Mouse (Mus musculus) lung, embryonic 14.5 days (tissue): ENCODE measurements around the gene Trpm1. TPM values are rescaled to one million over a fixed set of nuclear protein-coding genes. Genes with fewer than 3 reads are reported as not detected.

Experiments
- ATAC-seq: fragments of 200-750 bp; cut with Nextera tagmentation; 2 replicates; pipeline ENCODE4 v1.8.0; 2017; ENCODE audit warnings: mild to moderate bottlenecking, moderate TSS enrichment, moderate library complexity; ENCODE audit not compliant: insufficient read depth
- DNase-seq: peaks from one replicate; pipeline ENCODE4 v3.0.0-alpha.2; 2015
- H3K27ac ChIP-seq: fragments of 300-500 bp; sonication (generic); 2 replicates; pipeline ENCODE4 v1.5.1; 2014; ENCODE audit warnings: low read depth, mild to moderate bottlenecking, moderate library complexity
- H3K27me3 ChIP-seq: fragments of 300-500 bp; sonication (generic); 2 replicates; pipeline ENCODE4 v1.6.1; 2014; ENCODE audit warnings: low read length, control low read depth; ENCODE audit not compliant: insufficient read depth
- H3K36me3 ChIP-seq: fragments of 300-500 bp; sonication (generic); 2 replicates; pipeline ENCODE4 v1.6.1; 2014; ENCODE audit warnings: control low read depth; ENCODE audit not compliant: insufficient read depth
- H3K4me1 ChIP-seq: fragments of 300-500 bp; sonication (generic); 2 replicates; pipeline ENCODE4 v1.6.1; 2014; ENCODE audit warnings: antibody characterized with exemption, control low read depth; ENCODE audit not compliant: insufficient read depth
- H3K4me2 ChIP-seq: fragments of 300-500 bp; sonication (generic); 2 replicates; pipeline ENCODE4 v1.6.1; 2014; ENCODE audit warnings: mild to moderate bottlenecking
- H3K4me3 ChIP-seq: fragments of 300-500 bp; sonication (generic); 2 replicates; pipeline ENCODE4 v1.5.1; 2014; ENCODE audit warnings: low read depth, low read length
- H3K9ac ChIP-seq: fragments of 300-500 bp; sonication (generic); 2 replicates; pipeline ENCODE4 v1.6.1; 2014
- H3K9me3 ChIP-seq: fragments of 300-500 bp; sonication (generic); 2 replicates; pipeline ENCODE4 v1.6.1; 2016; ENCODE audit warnings: low read depth, low read length, control low read depth
- CTCF ChIP-seq: IDR thresholded peaks from 2 replicates; pipeline ENCODE4 v1.5.1; 2016; ENCODE audit warnings: antibody characterized with exemption, low read depth
- WGBS: fragments of 180-500 bp; shearing (Covaris S2); extraction: QIAGEN DNeasy Blood & Tissue Kit; methylation state at CpG from one replicate; pipeline ENCODE4 v1.1.7; 2014; 5-methylcytosine and 5-hydroxymethylcytosine counted together
- microRNA counts: library from miRNA; unstranded; fragments of <30 nt; microRNA quantifications from one replicate; lab custom pipeline; 2016
- microRNA-seq: library from miRNA; unstranded; fragments of <30 nt; microRNA quantifications from one replicate; pipeline ENCODE4, GENCODE M21; 2016; ENCODE audit warnings: borderline number of aligned reads
- polyA plus RNA-seq: library from polyadenylated mRNA; unstranded; fragments of >200 nt; fragmentation: Nextera tagmentation; extraction: Ambion mirVana; gene quantifications from 2 replicates; pipeline ENCODE4 v1.2.1, GENCODE M21; 2014

The Trpm1 gene
- polyA plus RNA-seq, 1 experiment from 2014 or later = not detected

DNA sequence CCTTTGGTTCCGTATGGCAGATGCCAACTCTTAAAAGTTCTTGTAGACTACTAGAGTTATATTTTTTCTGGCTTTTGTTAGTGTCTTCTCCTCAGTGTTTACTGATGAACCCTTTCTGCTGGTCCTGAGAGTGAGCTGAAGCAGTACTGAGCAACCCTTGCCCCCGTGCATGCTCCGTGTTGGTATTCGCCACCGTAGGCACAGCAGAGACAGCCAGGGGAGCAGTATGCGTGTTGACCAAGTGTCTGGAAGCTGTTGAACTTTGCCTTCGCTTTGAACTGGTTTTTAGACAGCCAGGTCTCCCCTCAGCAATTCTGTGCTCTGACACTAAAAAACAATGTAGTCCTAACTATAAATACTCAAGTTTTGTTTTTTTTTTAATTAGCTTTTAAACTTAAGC lies 135.8 kb downstream of the Trpm1 start:
- WGBS = 86% methylated on average over 7 of the region's 7 CpGs
- no peaks in the 10 kb centered on the region for H3K4me1 ChIP-seq
- no peak overlapping the region for H3K9ac ChIP-seq
- H3K27ac ChIP-seq = no peak overlapping the region
- no peaks in the 10 kb centered on the region for H3K9me3 ChIP-seq
- H3K4me2 ChIP-seq = no peak overlapping the region
- TF ChIP-seq CTCF = no peak
- DNase-seq (no peak), ATAC-seq (no peak)
- H3K27me3 ChIP-seq = no peaks in the 10 kb centered on the region
- H3K36me3 ChIP-seq = no peaks in the 10 kb centered on the region
- no peak overlapping the region for H3K4me3 ChIP-seq

DNA sequence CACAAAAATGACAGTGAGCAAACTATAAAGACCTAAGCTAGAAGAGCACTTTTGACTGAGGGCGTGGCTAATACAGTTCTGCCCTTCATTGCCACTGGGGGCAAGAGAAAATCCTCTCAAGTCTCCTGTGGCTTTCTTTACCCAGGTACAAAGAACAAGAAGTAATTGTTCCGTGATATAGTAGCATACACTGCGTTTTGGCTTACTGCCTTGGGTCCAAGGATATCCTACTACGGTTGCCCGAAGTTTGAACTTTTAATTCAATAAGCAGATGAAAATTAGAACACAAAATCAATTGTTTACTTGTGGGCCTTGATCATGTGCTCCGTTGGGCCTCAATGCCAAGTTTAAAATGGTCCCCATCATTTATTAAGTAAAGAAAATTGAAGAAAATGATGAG lies 136.8 kb downstream of the Trpm1 start:
- H3K27me3 ChIP-seq = no peaks in the 10 kb centered on the region
- H3K9me3 ChIP-seq = no peaks in the 10 kb centered on the region
- H3K9ac ChIP-seq = no peak overlapping the region
- no peak overlapping the region for H3K4me2 ChIP-seq
- 87% methylated on average over 6 of the region's 6 CpGs for WGBS
- H3K36me3 ChIP-seq = no peaks in the 10 kb centered on the region
- peaks cover 3% of the 10 kb centered on the region; the same call in 1 of the 2 replicates for H3K4me1 ChIP-seq
- no peak overlapping the region for H3K27ac ChIP-seq
- no peak for TF ChIP-seq CTCF
- ATAC-seq = no peak
- DNase-seq = no peak
- no peak overlapping the region for H3K4me3 ChIP-seq

DNA sequence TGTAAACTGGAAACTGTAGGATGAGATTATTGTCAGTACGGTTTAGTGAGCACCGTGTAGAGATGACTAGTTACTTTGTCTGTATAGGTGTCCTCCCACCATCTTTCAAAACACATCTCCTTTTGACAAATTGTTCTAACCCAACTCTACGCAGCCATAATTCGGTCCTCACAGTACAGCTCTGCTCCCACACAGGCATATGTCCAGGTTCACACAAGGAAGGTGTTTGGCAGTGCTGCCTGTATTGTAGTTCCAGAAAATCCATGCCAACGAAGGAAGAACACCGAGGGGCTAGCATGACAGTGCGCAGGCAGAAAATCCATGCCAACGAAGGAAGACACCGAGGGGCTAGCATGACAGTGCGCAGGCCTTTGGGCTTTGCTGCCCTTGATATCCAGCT lies 138.1 kb downstream of the Trpm1 start:
- H3K27ac ChIP-seq = no peak overlapping the region
- H3K36me3 ChIP-seq = no peaks in the 10 kb centered on the region
- ATAC-seq (no peak), DNase-seq (no peak)
- no peaks in the 10 kb centered on the region for H3K27me3 ChIP-seq
- TF ChIP-seq CTCF = no peak
- H3K9me3 ChIP-seq = no peaks in the 10 kb centered on the region
- no peak overlapping the region for H3K9ac ChIP-seq
- no peak overlapping the region for H3K4me3 ChIP-seq
- 91% methylated on average over 10 of the region's 10 CpGs for WGBS
- H3K4me1 ChIP-seq = peaks cover 3% of the 10 kb centered on the region; the same call in 1 of the 2 replicates
- no peak overlapping the region for H3K4me2 ChIP-seq

DNA sequence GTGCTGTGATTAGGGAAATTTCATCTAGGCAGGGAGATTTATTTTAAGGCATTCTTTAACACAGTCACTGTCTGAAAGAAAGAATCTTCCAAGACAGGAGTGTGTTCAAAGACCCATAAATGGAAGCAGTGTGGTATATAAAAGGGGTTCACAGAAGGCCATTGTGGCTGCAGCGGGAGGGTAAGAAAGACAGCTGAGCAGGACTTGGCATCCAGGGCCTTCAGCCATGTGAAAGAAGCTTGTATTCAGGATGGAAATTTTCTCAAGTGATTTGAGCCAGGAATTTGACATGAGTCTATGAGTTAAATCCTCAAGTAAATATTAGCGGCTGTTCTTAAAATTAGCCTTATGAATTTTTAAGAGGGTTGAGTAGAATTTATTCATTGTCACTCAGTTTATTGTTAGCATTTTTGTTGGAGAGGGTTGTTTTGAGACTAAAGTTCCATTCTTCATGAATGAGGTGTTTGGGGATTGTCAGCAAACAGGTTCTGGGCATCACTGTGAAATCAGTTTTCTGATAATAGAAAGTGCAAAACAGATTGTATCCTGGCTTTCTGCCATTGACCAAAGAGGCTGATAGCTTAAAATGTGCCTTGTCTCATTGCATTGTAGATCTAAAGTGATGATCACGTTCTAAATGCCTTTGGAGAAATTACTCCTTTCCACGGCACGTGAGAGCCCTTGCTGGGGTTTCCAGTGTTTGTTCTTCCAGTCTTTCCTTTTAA lies 142.8 kb downstream of the Trpm1 start:
- Histone ChIP-seq H3K36me3 (peaks cover 10% of the 10 kb centered on the region; the same call in 1 of the 2 replicates), H3K27ac (0 out of 2 replicates have a peak overlapping the region, but pooled peaks have one; percentile 20), H3K4me2 (no peak overlapping the region), H3K27me3 (no peaks in the 10 kb centered on the region), H3K4me3 (no peak overlapping the region), H3K9ac (no peak overlapping the region), H3K4me1 (peaks cover 3% of the 10 kb centered on the region; the same call in 1 of the 2 replicates), H3K9me3 (no peaks in the 10 kb centered on the region)
- DNase-seq (peak; percentile 66), ATAC-seq (0 out of 2 replicates have a peak, but pooled peaks have one; percentile 21)
- WGBS = 35% methylated on average over 5 of the region's 5 CpGs
- TF ChIP-seq CTCF = no peak

DNA sequence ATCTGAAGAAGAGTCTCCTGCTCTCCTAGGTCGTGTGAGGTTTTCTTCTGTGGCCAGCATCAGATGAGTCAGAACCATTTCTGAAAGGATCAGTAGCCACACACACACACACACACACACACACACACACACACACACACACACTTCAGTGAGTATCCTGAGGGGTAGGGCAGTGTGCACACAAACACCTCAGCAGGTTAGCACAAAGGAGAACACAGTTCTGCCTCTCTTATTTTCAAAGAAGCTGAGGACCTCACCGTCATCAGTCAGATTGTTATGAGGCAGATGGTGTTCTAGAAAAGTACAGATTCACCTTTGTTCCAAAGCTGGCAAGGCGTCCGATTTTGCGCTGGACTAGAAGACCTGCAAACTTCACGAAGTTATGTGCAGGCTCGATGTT lies 156.6 kb downstream of the Trpm1 start:
- TF ChIP-seq CTCF = no peak
- Histone ChIP-seq H3K27me3 (no peaks in the 10 kb centered on the region), H3K36me3 (0 out of 2 replicates have a peak, but pooled peaks cover 7% of the 10 kb centered on the region), H3K9ac (no peak overlapping the region), H3K27ac (no peak overlapping the region), H3K4me1 (no peaks in the 10 kb centered on the region), H3K9me3 (no peaks in the 10 kb centered on the region), H3K4me2 (no peak overlapping the region), H3K4me3 (no peak overlapping the region)
- DNase-seq (no peak), ATAC-seq (no peak)
- WGBS = 86% methylated on average over 7 of the region's 7 CpGs

DNA sequence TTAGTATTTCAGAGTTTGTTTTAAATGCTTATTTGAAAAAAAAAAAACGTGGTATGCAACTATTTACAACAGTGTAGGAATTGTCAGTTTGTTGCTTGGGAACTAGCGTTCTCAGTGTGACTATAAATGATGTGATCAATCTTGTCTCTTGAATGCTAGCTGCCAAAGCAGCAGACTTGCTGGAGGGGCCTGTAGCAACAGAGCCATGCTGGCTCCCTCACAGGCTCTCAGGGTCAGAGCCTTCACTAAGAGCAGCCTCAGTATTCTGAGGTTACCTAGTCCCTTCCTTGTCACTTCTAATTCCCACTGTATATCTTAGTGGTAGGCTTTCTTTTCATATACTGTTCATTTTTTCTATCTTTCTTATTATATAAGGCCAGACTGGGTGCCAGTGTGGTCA lies 157.1 kb downstream of the Trpm1 start:
- WGBS = 62% methylated on average over 2 of the region's 2 CpGs
- Histone ChIP-seq H3K4me3 (no peak overlapping the region), H3K9me3 (no peaks in the 10 kb centered on the region), H3K27ac (no peak overlapping the region), H3K4me1 (no peaks in the 10 kb centered on the region), H3K27me3 (no peaks in the 10 kb centered on the region), H3K4me2 (no peak overlapping the region), H3K36me3 (0 out of 2 replicates have a peak, but pooled peaks cover 7% of the 10 kb centered on the region), H3K9ac (no peak overlapping the region)
- TF ChIP-seq CTCF = no peak
- DNase-seq (no peak), ATAC-seq (no peak)

DNA sequence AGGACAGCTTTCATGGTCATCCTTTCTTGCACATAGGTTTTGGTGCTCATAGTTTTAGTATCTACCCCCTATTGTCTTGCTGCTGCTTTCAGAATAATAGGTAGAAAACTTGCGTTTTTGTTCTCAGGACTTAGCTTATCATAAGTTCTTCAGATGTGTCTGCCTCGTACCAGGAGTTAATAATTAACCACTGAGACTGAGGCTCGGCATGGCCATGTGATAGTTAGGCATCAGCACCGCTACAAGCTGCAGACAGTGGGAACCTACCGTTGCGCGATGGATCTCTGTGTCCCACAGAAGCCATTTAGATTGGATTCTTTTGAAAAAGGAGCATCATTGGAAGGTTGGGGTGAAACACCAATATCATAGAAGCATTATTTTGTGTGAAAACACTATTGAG lies 159.2 kb downstream of the Trpm1 start:
- Histone ChIP-seq H3K27me3 (no peaks in the 10 kb centered on the region), H3K36me3 (peaks cover 14% of the 10 kb centered on the region; the same call in 1 of the 2 replicates), H3K4me1 (no peaks in the 10 kb centered on the region), H3K9me3 (no peaks in the 10 kb centered on the region), H3K27ac (no peak overlapping the region), H3K4me3 (no peak overlapping the region), H3K9ac (no peak overlapping the region), H3K4me2 (no peak overlapping the region)
- ATAC-seq (no peak), DNase-seq (no peak)
- no peak for TF ChIP-seq CTCF
- 73% methylated on average over 7 of the region's 7 CpGs for WGBS

MicroRNA genes within 50 kb of the gene (microRNA counts, 519-probe panel; counts per million panel counts)
- 30.5 counts per million for microRNA mmu-miR-211 (lab: Ali Mortazavi, UCI)

Small RNA genes within 50 kb of the gene (microRNA-seq; reads per million reads assigned to microRNA genes)
- gene Mir211 = not detected
- gene Mir6416 = not detected

Other genes starting within 250 kb of the Trpm1 start
- 0.18 TPM in 1 of 2 replicates, not detected in the other for gene E030018B13Rik, start 237.0 kb upstream of the Trpm1 start, polyA plus RNA-seq
- gene Klf13, start 214.9 kb upstream of the Trpm1 start, polyA plus RNA-seq = 29.0 and 32.6 TPM in 2 replicates
- gene Mtmr10, start 133.8 kb downstream of the Trpm1 start, polyA plus RNA-seq = 12.0 and 12.9 TPM in 2 replicates
- 4.8 and 5.0 TPM in 2 replicates for gene Fan1, start 220.3 kb downstream of the Trpm1 start, polyA plus RNA-seq
- 43.4 and 47.4 TPM in 2 replicates for gene Mphosph10, start 238.4 kb downstream of the Trpm1 start, polyA plus RNA-seq
- 54.8 and 56.8 TPM in 2 replicates for gene Mcee, start 238.8 kb downstream of the Trpm1 start, polyA plus RNA-seq